Mouse (Mus musculus) midbrain, embryonic 12.5 days (tissue): Measurements from ENCODE around the gene Abhd17a. TPM values are rescaled to one million over a fixed set of nuclear protein-coding genes. Genes with fewer than 3 reads are reported as not detected.

ENCODE experiments used
- ATAC-seq: fragments of 200-750 bp; cut with Nextera tagmentation; 2 replicates; pipeline ENCODE4 v1.8.0; 2017; ENCODE audit warnings: low read depth, moderate TSS enrichment, moderate library complexity; ENCODE audit not compliant: low FRiP score
- H3K27ac ChIP-seq: fragments of 300-500 bp; sonication (generic); replicated peaks from 2 replicates; pipeline ENCODE4 v1.5.1; 2016; ENCODE audit warnings: mild to moderate bottlenecking
- H3K27me3 ChIP-seq: fragments of 300-500 bp; sonication (generic); 2 replicates; pipeline ENCODE4 v1.6.1; 2016; ENCODE audit warnings: mild to moderate bottlenecking
- H3K36me3 ChIP-seq: fragments of 300-500 bp; sonication (generic); 2 replicates; pipeline ENCODE4 v1.6.1; 2016
- H3K4me1 ChIP-seq: fragments of 300-500 bp; sonication (generic); 2 replicates; pipeline ENCODE4 v1.6.1; 2016
- H3K4me2 ChIP-seq: fragments of 300-500 bp; sonication (generic); replicated peaks from 2 replicates; pipeline ENCODE4 v1.6.1; 2016; ENCODE audit warnings: mild to moderate bottlenecking, moderate library complexity
- H3K4me3 ChIP-seq: fragments of 300-500 bp; sonication (generic); 2 replicates; pipeline ENCODE4 v1.5.1; 2016; ENCODE audit warnings: mild to moderate bottlenecking
- H3K9ac ChIP-seq: fragments of 300-500 bp; sonication (generic); replicated peaks from 2 replicates; pipeline ENCODE4 v1.6.1; 2016; ENCODE audit warnings: mild to moderate bottlenecking, moderate library complexity
- H3K9me3 ChIP-seq: fragments of 300-500 bp; sonication (generic); 2 replicates; pipeline ENCODE4 v1.6.1; 2016; ENCODE audit warnings: mild to moderate bottlenecking
- WGBS: fragments of 180-500 bp; shearing (Covaris S2); methylation state at CpG from one replicate; pipeline ENCODE4 v1.1.7; 2016; 5-methylcytosine and 5-hydroxymethylcytosine counted together
- microRNA-seq: library from miRNA; unstranded; fragments of <30 nt; microRNA quantifications from one replicate; pipeline ENCODE4, GENCODE M21; 2017
- polyA plus RNA-seq: library from polyadenylated mRNA; unstranded; fragments of >200 nt; fragmentation: Nextera tagmentation; extraction: Ambion mirVana; gene quantifications from 2 replicates; pipeline ENCODE4 v1.2.1, GENCODE M21; 2016

The Abhd17a gene
- polyA plus RNA-seq, 1 experiment from 2014 or later: 105 TPM

- no peaks in the 10 kb centered on the region for H3K36me3 ChIP-seq
- ATAC-seq: no peak
- peaks cover 5% of the 10 kb centered on the region; the same call in 1 of the 2 replicates for H3K4me1 ChIP-seq
- H3K9ac ChIP-seq: no peak overlapping the region
- no peak overlapping the region for H3K4me2 ChIP-seq
- H3K4me3 ChIP-seq: no peak overlapping the region
- no peaks in the 10 kb centered on the region for H3K9me3 ChIP-seq
- 11% methylated on average over 13 of the region's 13 CpGs for WGBS
- peaks cover 47% of the 10 kb centered on the region for H3K27me3 ChIP-seq
- H3K27ac ChIP-seq: no peak overlapping the region
Observed at GRCm38 (mm10) chr10:80535711-80536110, 54.4 kb downstream of the Abhd17a start.

GRCm38 (mm10) chr10:80535071-80535470 is 55.1 kb downstream of the Abhd17a start:
- no peak overlapping the region for H3K9ac ChIP-seq
- no peaks in the 10 kb centered on the region for H3K9me3 ChIP-seq
- H3K27ac ChIP-seq: no peak overlapping the region
- WGBS: 15% methylated on average over 14 of the region's 14 CpGs
- no peak overlapping the region for H3K4me3 ChIP-seq
- H3K36me3 ChIP-seq: no peaks in the 10 kb centered on the region
- H3K4me2 ChIP-seq: no peak overlapping the region
- ATAC-seq: no peak
- peaks cover 5% of the 10 kb centered on the region; the same call in 1 of the 2 replicates for H3K4me1 ChIP-seq
- peaks cover 49% of the 10 kb centered on the region for H3K27me3 ChIP-seq

GRCm38 (mm10) chr10:80533704-80534103 is 56.4 kb downstream of the Abhd17a start:
- H3K4me1 ChIP-seq: peaks cover 1% of the 10 kb centered on the region; the same call in 1 of the 2 replicates
- no peaks in the 10 kb centered on the region for H3K9me3 ChIP-seq
- no peak overlapping the region for H3K9ac ChIP-seq
- H3K4me3 ChIP-seq: no peak overlapping the region
- WGBS: 21% methylated on average over 7 of the region's 7 CpGs
- no peaks in the 10 kb centered on the region for H3K36me3 ChIP-seq
- peaks cover 44% of the 10 kb centered on the region for H3K27me3 ChIP-seq
- no peak overlapping the region for H3K27ac ChIP-seq
- H3K4me2 ChIP-seq: no peak overlapping the region
- ATAC-seq: no peak

Small RNA genes lying within 50 kb of the gene (microRNA-seq; reads per million reads assigned to microRNA genes)
- not detected for gene Mir6912

Other genes with a start within 250 kb of the Abhd17a start
- gene Adamtsl5, start 241.9 kb downstream of the Abhd17a start, polyA plus RNA-seq: 0.38 and 0.79 TPM in 2 replicates
- gene Plk5, start 233.9 kb downstream of the Abhd17a start, polyA plus RNA-seq: 0.31 and 0.52 TPM in 2 replicates
- gene Mex3d, start 202.7 kb downstream of the Abhd17a start, polyA plus RNA-seq: 18.4 and 19.7 TPM in 2 replicates
- 288 and 314 TPM in 2 replicates for gene Mbd3, start 190.8 kb downstream of the Abhd17a start, polyA plus RNA-seq
- gene Uqcr11, start 183.5 kb downstream of the Abhd17a start, polyA plus RNA-seq: 398 and 414 TPM in 2 replicates
- gene Tcf3, start 156.7 kb downstream of the Abhd17a start, polyA plus RNA-seq: 185 and 191 TPM in 2 replicates
- 2.8 and 3.2 TPM in 2 replicates for gene Onecut3, start 95.5 kb downstream of the Abhd17a start, polyA plus RNA-seq
- gene Atp8b3, start 51.2 kb downstream of the Abhd17a start, polyA plus RNA-seq: 0.78 and 0.97 TPM in 2 replicates
- 36.5 and 37.3 TPM in 2 replicates for gene Rexo1, start 28.8 kb downstream of the Abhd17a start, polyA plus RNA-seq
- 6.1 and 6.2 TPM in 2 replicates for gene Klf16, start 13.0 kb downstream of the Abhd17a start, polyA plus RNA-seq
- gene Scamp4, start 12.5 kb upstream of the Abhd17a start, polyA plus RNA-seq: 63.1 and 68.4 TPM in 2 replicates
- 7.8 and 8.7 TPM in 2 replicates for gene Adat3, start 12.5 kb upstream of the Abhd17a start, polyA plus RNA-seq
- 6.0 and 7.5 TPM in 2 replicates for gene Gm49322, start 15.7 kb upstream of the Abhd17a start, polyA plus RNA-seq
- 180 and 194 TPM in 2 replicates for gene Csnk1g2, start 32.5 kb upstream of the Abhd17a start, polyA plus RNA-seq
- gene Btbd2, start 66.7 kb upstream of the Abhd17a start, polyA plus RNA-seq: 82.7 and 95.3 TPM in 2 replicates
- gene Mknk2, start 87.8 kb upstream of the Abhd17a start, polyA plus RNA-seq: 83.6 and 86.5 TPM in 2 replicates
- gene Mob3a, start 111.6 kb upstream of the Abhd17a start, polyA plus RNA-seq: 60.4 and 67.0 TPM in 2 replicates
- gene Izumo4, start 111.8 kb upstream of the Abhd17a start, polyA plus RNA-seq: 24.9 and 29.9 TPM in 2 replicates
- gene Ap3d1, start 151.9 kb upstream of the Abhd17a start, polyA plus RNA-seq: 94.0 and 99.1 TPM in 2 replicates
- 26.9 and 30.8 TPM in 2 replicates for gene Dot1l, start 164.9 kb upstream of the Abhd17a start, polyA plus RNA-seq
- 68.5 and 70.8 TPM in 2 replicates for gene Sf3a2, start 207.9 kb upstream of the Abhd17a start, polyA plus RNA-seq
- gene Plekhj1, start 208.3 kb upstream of the Abhd17a start, polyA plus RNA-seq: 137 and 148 TPM in 2 replicates
- gene Amh, start 214.9 kb upstream of the Abhd17a start, polyA plus RNA-seq: 0.10 TPM in 1 of 2 replicates, not detected in the other
- 0.38 and 0.50 TPM in 2 replicates for gene Jsrp1, start 223.2 kb upstream of the Abhd17a start, polyA plus RNA-seq
- 1,390 and 1,564 TPM in 2 replicates for gene Oaz1, start 236.3 kb upstream of the Abhd17a start, polyA plus RNA-seq